Mouse (Mus musculus): ENCODE data around the gene Vps53. TPM values are rescaled to one million over a fixed set of nuclear protein-coding genes. Genes with fewer than 3 reads are reported as not detected.

Vps53 gene
- polyA plus RNA-seq, 1 experiment from 2014 or later, result 39.7 TPM

GRCm38 (mm10) chr11:76042882-76043281 is 136.6 kb downstream of the Vps53 start:
- Histone ChIP-seq H3K36me3 (0 out of 2 replicates have a peak, but pooled peaks cover 4% of the 10 kb centered on the region), H3K27me3 (replicated peaks) (no peaks in the 10 kb centered on the region), H3K4me2 (no peak overlapping the region), H3K4me3 (replicated peaks) (no peak overlapping the region), H3K4me1 (no peaks in the 10 kb centered on the region), H3K27ac (0 out of 2 replicates have a peak overlapping the region, but pooled peaks have one; percentile 28), H3K9me3 (no peaks in the 10 kb centered on the region), H3K9ac (no peak overlapping the region)
- 25% methylated on average over 5 of the region's 5 CpGs for whole genome bisulfite sequencing
- 0 out of 2 replicates have a peak, but pooled peaks have one; percentile 27 for ATAC-seq (ENCODE audit: insufficient read depth, low FRiP score, low read depth)

- no peaks in the 10 kb centered on the region for H3K27me3 ChIP-seq (replicated peaks)
- H3K4me1 ChIP-seq, result no peaks in the 10 kb centered on the region
- no peak overlapping the region for H3K9ac ChIP-seq
- no peak for ATAC-seq (ENCODE audit: insufficient read depth, low FRiP score, low read depth)
- H3K27ac ChIP-seq, result no peak overlapping the region
- H3K4me2 ChIP-seq, result no peak overlapping the region
- H3K36me3 ChIP-seq, result 0 out of 2 replicates have a peak, but pooled peaks cover 4% of the 10 kb centered on the region
- no peak overlapping the region for H3K4me3 ChIP-seq (replicated peaks)
- no peaks in the 10 kb centered on the region for H3K9me3 ChIP-seq
- WGBS, result 62% methylated on average over 10 of the region's 10 CpGs
Measured at GRCm38 (mm10) chr11:76042041-76042638, 137.3 kb downstream of the Vps53 start.

DNA sequence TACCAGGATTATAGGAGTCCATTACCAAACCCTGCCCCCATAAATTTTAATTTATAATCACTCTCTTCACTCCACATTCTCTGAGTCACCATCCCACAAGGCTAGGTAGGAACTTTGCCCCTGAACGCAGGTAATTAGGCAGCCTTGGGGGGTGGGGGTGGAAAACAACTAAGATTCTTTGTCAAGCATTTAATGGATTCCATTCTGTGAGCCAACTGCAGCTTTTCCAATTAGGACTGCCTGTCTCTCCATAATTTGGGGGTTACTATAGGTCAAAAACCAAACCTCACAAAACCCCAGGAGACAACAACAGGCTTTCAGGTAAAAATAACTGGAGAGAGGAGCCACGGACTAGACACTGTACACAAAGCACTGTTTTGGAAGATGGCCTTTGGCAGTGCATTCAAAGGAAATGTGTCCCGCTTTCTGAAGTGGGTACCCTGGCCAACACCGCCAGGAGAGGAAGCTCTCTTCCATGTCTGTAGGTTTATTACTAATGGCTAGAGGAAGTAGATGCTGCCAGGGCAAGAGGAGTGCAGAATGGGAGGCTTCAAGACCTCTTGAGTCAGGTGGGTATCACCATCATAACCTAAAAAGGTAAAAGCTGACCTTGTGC is 138.6 kb downstream of the Vps53 start:
- H3K9me3 ChIP-seq, result no peaks in the 10 kb centered on the region
- H3K27ac ChIP-seq, result no peak overlapping the region
- no peaks in the 10 kb centered on the region for H3K36me3 ChIP-seq
- no peak for ATAC-seq (ENCODE audit: insufficient read depth, low FRiP score, low read depth)
- 86% methylated on average over 4 of the region's 4 CpGs for WGBS
- no peak overlapping the region for H3K9ac ChIP-seq
- no peaks in the 10 kb centered on the region for H3K4me1 ChIP-seq
- no peak overlapping the region for H3K4me2 ChIP-seq
- no peak overlapping the region for H3K4me3 ChIP-seq (replicated peaks)
- no peaks in the 10 kb centered on the region for H3K27me3 ChIP-seq (replicated peaks)

DNA sequence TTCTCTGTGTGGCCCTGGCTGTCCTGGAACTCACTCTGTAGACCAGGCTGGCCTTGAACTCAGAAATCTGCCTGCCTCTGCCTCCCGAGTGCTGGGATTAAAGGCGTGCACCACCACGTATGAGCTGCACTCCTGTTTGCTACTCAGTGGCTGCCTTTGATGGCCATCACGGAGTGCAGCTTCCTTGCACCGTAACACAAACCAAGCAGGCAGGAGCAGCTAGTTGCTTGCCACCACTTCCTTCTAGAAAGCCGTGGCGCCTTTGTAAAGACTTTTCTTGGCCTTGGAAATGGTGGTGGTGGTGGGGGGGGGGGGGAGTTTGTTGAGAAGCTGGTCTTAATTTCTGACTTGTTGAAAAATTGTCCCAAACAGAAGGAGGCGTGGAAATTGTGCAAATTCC is 139.3 kb downstream of the Vps53 start:
- ATAC-seq (ENCODE audit: insufficient read depth, low FRiP score, low read depth), result no peak
- no peaks in the 10 kb centered on the region for H3K36me3 ChIP-seq
- H3K4me1 ChIP-seq, result no peaks in the 10 kb centered on the region
- H3K27me3 ChIP-seq (replicated peaks), result no peaks in the 10 kb centered on the region
- H3K9me3 ChIP-seq, result no peaks in the 10 kb centered on the region
- H3K4me3 ChIP-seq (replicated peaks), result no peak overlapping the region
- no peak overlapping the region for H3K9ac ChIP-seq
- no peak overlapping the region for H3K27ac ChIP-seq
- WGBS, result 83% methylated on average over 8 of the region's 8 CpGs
- H3K4me2 ChIP-seq, result no peak overlapping the region

DNA sequence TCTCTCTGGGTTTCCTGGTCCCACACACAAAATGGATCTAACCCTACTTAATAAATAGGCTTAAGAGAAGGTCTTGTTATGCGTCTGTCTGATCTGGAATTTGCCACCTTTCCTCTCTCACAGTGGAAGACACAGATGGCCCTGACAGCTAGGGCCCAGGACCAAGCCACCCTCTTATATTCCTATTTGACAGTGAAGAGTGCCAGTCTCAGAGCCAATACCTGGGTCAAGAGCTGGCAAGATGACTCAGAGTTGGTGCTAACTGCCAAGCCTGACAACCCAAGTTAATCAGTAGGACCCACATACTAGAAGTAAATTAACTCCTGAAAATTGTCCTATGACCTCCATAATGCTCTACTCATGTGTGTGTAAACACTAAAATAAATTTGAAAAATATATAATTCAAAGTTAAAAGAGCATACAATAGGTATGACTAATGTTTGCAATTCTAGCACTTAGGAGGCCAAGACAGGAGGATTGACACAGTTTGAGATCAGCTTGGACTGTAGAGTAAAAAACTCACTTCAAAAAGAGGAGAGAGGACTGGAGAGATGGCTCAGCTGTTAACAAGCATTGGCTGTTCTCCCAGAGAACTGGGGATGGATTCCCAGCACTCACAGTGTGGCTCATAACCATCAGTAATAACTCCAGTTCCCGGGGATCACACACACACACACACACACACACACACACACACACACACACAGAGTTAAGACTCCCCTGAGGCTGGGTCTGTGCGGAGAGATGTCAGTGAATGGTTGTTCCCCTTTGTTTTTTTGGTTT is 140.0 kb downstream of the Vps53 start:
- H3K27ac ChIP-seq, result no peak overlapping the region
- no peaks in the 10 kb centered on the region for H3K9me3 ChIP-seq
- H3K36me3 ChIP-seq, result no peaks in the 10 kb centered on the region
- no peak overlapping the region for H3K9ac ChIP-seq
- no peak overlapping the region for H3K4me2 ChIP-seq
- ATAC-seq (ENCODE audit: insufficient read depth, low FRiP score, low read depth), result no peak
- H3K27me3 ChIP-seq (replicated peaks), result no peaks in the 10 kb centered on the region
- H3K4me3 ChIP-seq (replicated peaks), result no peak overlapping the region
- H3K4me1 ChIP-seq, result no peaks in the 10 kb centered on the region
- WGBS, result 81% methylated on average over 3 of the region's 3 CpGs

DNA sequence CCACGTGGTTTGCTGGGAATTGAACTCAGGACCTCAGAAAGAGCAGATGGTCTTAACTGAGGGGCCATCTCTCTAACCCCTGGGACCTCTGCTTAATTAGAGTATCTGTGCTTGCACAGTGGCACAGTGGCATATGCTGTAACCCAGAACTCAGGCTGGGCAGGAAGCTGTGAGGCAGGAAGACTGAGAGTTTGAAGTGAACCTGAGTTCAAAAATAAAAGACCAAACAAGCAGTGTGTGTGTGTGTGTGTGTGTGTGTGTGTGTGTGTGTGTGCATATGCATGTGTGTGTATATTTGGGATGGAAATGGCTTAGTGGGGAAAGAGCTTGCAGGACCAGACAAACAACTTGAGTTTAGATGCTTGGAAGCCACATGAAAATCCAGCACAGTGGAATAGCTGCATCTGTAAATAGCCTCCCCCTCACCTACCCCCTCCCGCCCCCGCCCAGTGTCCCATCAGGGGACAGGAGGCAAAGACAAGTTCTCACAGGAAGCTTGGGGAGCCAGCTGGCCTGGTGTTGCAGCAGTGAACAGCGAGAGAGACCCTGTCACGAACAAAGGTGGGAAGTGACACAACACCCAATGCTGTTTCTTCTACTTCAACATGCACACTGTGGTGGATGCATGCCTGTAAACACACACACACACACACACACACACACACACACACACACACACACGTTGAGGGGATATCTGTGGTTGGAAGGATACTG is 141.7 kb downstream of the Vps53 start:
- Histone ChIP-seq H3K9me3 (no peaks in the 10 kb centered on the region), H3K27me3 (replicated peaks) (no peaks in the 10 kb centered on the region), H3K9ac (no peak overlapping the region), H3K36me3 (no peaks in the 10 kb centered on the region), H3K4me1 (no peaks in the 10 kb centered on the region), H3K4me2 (no peak overlapping the region), H3K4me3 (replicated peaks) (no peak overlapping the region), H3K27ac (no peak overlapping the region)
- no peak for ATAC-seq (ENCODE audit: insufficient read depth, low FRiP score, low read depth)
- 41% methylated on average over 6 of the region's 6 CpGs for WGBS

GRCm38 (mm10) chr11:76035182-76035581 is 144.3 kb downstream of the Vps53 start:
- Histone ChIP-seq H3K4me2 (no peak overlapping the region), H3K27ac (no peak overlapping the region), H3K36me3 (no peaks in the 10 kb centered on the region), H3K4me3 (replicated peaks) (no peak overlapping the region), H3K9me3 (no peaks in the 10 kb centered on the region), H3K9ac (no peak overlapping the region), H3K4me1 (no peaks in the 10 kb centered on the region), H3K27me3 (replicated peaks) (no peaks in the 10 kb centered on the region)
- no peak for ATAC-seq (ENCODE audit: insufficient read depth, low FRiP score, low read depth)
- WGBS, result 87% methylated on average over 8 of the region's 8 CpGs

DNA sequence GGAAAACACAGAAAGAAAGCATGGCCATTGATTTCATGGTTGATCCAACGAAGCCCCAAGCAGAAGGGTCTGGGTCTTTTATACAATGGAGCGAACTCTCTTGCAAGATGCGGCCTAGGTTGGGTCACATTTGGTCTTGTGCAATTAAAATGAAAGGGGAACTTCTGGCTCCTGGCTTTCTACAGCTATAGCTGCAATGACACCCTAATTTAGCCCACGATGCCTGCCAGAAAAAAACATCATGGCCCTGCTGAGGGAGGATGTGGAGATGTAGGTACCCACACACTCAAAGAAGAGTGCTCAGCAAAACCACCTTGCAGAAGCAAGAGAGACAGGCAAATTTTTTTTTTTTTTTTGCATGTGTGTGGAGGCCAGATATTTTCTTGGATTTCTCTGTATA is 145.6 kb downstream of the Vps53 start:
- no peaks in the 10 kb centered on the region for H3K36me3 ChIP-seq
- H3K4me1 ChIP-seq, result no peaks in the 10 kb centered on the region
- no peak overlapping the region for H3K4me2 ChIP-seq
- no peak for ATAC-seq (ENCODE audit: insufficient read depth, low FRiP score, low read depth)
- H3K4me3 ChIP-seq (replicated peaks), result no peak overlapping the region
- 78% methylated on average over 4 of the region's 4 CpGs for WGBS
- H3K27ac ChIP-seq, result no peak overlapping the region
- no peaks in the 10 kb centered on the region for H3K9me3 ChIP-seq
- no peak overlapping the region for H3K9ac ChIP-seq
- no peaks in the 10 kb centered on the region for H3K27me3 ChIP-seq (replicated peaks)

GRCm38 (mm10) chr11:76033359-76033758 is 146.1 kb downstream of the Vps53 start:
- 75% methylated on average over 6 of the region's 6 CpGs for WGBS

GRCm38 (mm10) chr11:76028072-76028465 is 151.4 kb downstream of the Vps53 start:
- H3K4me2 ChIP-seq, result peak overlapping the region; percentile 79
- peak overlapping the region; percentile 82 for H3K4me3 ChIP-seq (replicated peaks)
- peak overlapping the region; percentile 24; the same call in 1 of the 2 replicates for H3K9ac ChIP-seq
- no peaks in the 10 kb centered on the region for H3K27me3 ChIP-seq (replicated peaks)
- H3K4me1 ChIP-seq, result peaks cover 10% of the 10 kb centered on the region; the same call in 1 of the 2 replicates
- no peaks in the 10 kb centered on the region for H3K36me3 ChIP-seq
- H3K9me3 ChIP-seq, result no peaks in the 10 kb centered on the region
- peak overlapping the region; percentile 84 for H3K27ac ChIP-seq
- 4% methylated on average over 11 of the region's 14 CpGs for WGBS
- ATAC-seq (ENCODE audit: insufficient read depth, low FRiP score, low read depth), result 0 out of 2 replicates have a peak, but pooled peaks have one; percentile 18

More at GRCm38 (mm10) chr11:76033359-76033758, 146.1 kb downstream of the Vps53 start:
- ATAC-seq (ENCODE audit: insufficient read depth, low FRiP score, low read depth), result no peak
- H3K36me3 ChIP-seq, result no peaks in the 10 kb centered on the region
- H3K4me1 ChIP-seq, result no peaks in the 10 kb centered on the region
- H3K27ac ChIP-seq, result no peak overlapping the region
- H3K4me2 ChIP-seq, result no peak overlapping the region
- no peaks in the 10 kb centered on the region for H3K27me3 ChIP-seq (replicated peaks)
- no peak overlapping the region for H3K4me3 ChIP-seq (replicated peaks)
- H3K9ac ChIP-seq, result no peak overlapping the region
- no peaks in the 10 kb centered on the region for H3K9me3 ChIP-seq

- H3K27ac ChIP-seq, result peak within 1 kb of the TSS; percentile 84
- peak within 1 kb of the TSS; percentile 70 for H3K9ac ChIP-seq
- peak within 1 kb of the TSS; percentile 82 for H3K4me3 ChIP-seq (replicated peaks)
- H3K4me2 ChIP-seq, result peak within 1 kb of the TSS; percentile 79
- no peaks in the 10 kb centered on the region for H3K9me3 ChIP-seq
- under 1% methylated on average over 95 of the region's 112 CpGs for WGBS
- peaks cover 10% of the 10 kb centered on the region; the same call in 1 of the 2 replicates for H3K4me1 ChIP-seq
- peak; percentile 91 for ATAC-seq (ENCODE audit: insufficient read depth, low FRiP score, low read depth)
- no peaks in the 10 kb centered on the region for H3K27me3 ChIP-seq (replicated peaks)
- H3K36me3 ChIP-seq, result no peaks in the 10 kb centered on the region
Measured at GRCm38 (mm10) chr11:76027139-76028071, 152.0 kb downstream of the Vps53 start, which contains the start of gene Rflnb. TSS of gene Rflnb (minus strand) at chr11:76027782.

Data from stomach, embryonic 15.5 days (tissue).